Mouse (Mus musculus) liver, embryonic 13.5 days (tissue): Measurements from ENCODE around the gene Dock9. TPM values are rescaled to one million over a fixed set of nuclear protein-coding genes. Genes with fewer than 3 reads are reported as not detected.
A peak's percentile ranks its signal among the peaks of the same experiment; 100 is the strongest.

Experiments used
- ATAC-seq: fragments of 200-750 bp; cut with Nextera tagmentation; 2 replicates; pipeline ENCODE4 v1.8.0; 2017; ENCODE audit warnings: low read depth, mild to moderate bottlenecking, moderate number of reproducible peaks, moderate library complexity
- DNase-seq: peaks from one replicate; pipeline ENCODE4 v3.0.0; 2022
- H3K27ac ChIP-seq: fragments of 300-500 bp; sonication (generic); 2 replicates; pipeline ENCODE4 v1.5.1; 2015; ENCODE audit warnings: moderate library complexity, mild to moderate bottlenecking, inconsistent platforms
- H3K27me3 ChIP-seq: fragments of 300-500 bp; sonication (generic); 2 replicates; pipeline ENCODE4 v1.6.1; 2015; ENCODE audit warnings: mild to moderate bottlenecking, inconsistent platforms
- H3K36me3 ChIP-seq: fragments of 300-500 bp; sonication (generic); 2 replicates; pipeline ENCODE4 v1.6.1; 2015; ENCODE audit warnings: mild to moderate bottlenecking, inconsistent platforms
- H3K4me1 ChIP-seq: fragments of 300-500 bp; sonication (generic); replicated peaks from 2 replicates; pipeline ENCODE4 v1.6.1; 2015; ENCODE audit warnings: inconsistent platforms
- H3K4me2 ChIP-seq: fragments of 300-500 bp; sonication (generic); 2 replicates; pipeline ENCODE4 v1.6.1; 2015; ENCODE audit warnings: inconsistent platforms, mild to moderate bottlenecking, moderate library complexity
- H3K4me3 ChIP-seq: fragments of 300-500 bp; sonication (generic); replicated peaks from 2 replicates; pipeline ENCODE4 v1.5.1; 2015; ENCODE audit warnings: mild to moderate bottlenecking, inconsistent platforms
- H3K9ac ChIP-seq: fragments of 300-500 bp; sonication (generic); 2 replicates; pipeline ENCODE4 v1.6.1; 2015; ENCODE audit warnings: mild to moderate bottlenecking, inconsistent platforms
- H3K9me3 ChIP-seq: fragments of 300-500 bp; sonication (generic); replicated peaks from 2 replicates; pipeline ENCODE4 v1.6.1; 2016; ENCODE audit warnings: inconsistent platforms
- WGBS: fragments of 180-500 bp; shearing (Covaris S2); methylation state at CpG from one replicate; pipeline ENCODE4 v1.1.7; 2015; ENCODE audit not compliant: insufficient replicate concordance; 5-methylcytosine and 5-hydroxymethylcytosine counted together
- polyA plus RNA-seq: library from polyadenylated mRNA; unstranded; fragments of >200 nt; fragmentation: Nextera tagmentation; extraction: Ambion mirVana; gene quantifications from 2 replicates; pipeline ENCODE4 v1.2.1, GENCODE M21; 2015

Gene Dock9
- 0.99 and 1.2 TPM in 2 replicates for polyA plus RNA-seq

DNA sequence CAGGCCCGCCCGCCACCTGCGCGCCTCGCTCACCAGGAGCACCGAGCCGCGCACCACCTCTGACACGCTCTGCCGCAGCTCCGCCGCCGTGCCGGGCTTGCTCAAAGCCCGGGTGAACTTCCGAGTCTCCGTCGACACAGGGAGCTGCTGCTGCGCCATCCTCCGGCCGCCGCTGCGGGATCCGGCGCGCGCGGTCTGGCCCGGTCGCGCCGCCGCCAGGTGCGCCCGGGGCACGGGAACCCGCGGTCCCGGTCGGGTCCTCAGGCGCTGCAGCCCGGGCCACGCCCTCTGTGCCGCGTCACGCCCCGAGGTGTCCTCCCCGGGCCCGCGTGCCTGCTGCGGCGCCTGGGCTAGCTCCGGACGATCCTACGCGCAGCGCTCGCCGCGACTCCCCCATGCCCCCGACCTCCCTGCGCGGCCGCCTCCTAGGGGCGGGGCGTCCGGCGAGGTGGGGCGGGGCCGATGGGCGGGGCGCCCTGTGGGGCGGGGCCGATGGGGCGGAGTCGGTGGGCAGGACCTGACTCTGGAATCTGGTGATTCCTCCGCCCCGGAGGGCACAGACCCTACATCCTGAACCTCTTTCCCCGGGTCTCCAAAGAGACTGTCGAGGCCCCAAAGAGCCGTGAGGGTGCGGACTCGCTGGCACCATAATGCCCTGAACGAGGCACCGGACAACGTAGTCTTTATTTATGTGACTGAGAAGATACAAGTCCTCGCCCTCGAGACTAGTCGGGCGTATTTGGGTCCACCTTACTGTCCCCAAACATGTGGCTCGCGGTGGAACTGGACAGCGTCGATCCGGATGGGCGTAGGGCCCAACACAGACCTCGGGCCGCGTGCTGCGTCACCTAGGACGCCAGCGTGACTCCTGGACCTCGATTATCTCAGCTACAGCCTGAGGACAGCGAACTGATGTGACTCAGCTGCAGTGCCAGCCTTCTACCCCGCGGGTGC lies at the start of gene Dock9:
TSS of gene Dock9 (minus strand) at position 381 of the 954 bp plus-strand sequence.
- peak; percentile 84 for ATAC-seq
- 1% methylated on average over 104 of the region's 106 CpGs for WGBS
- peak within 1 kb of the TSS; percentile 85 for H3K27ac ChIP-seq
- H3K36me3 ChIP-seq = no peaks in the 10 kb centered on the region
- H3K27me3 ChIP-seq = peaks cover 21% of the 10 kb centered on the region
- peak within 1 kb of the TSS; percentile 71 for H3K9ac ChIP-seq
- H3K9me3 ChIP-seq = no peaks in the 10 kb centered on the region
- peak within 1 kb of the TSS; percentile 70 for H3K4me3 ChIP-seq
- H3K4me1 ChIP-seq = peaks cover 42% of the 10 kb centered on the region
- DNase-seq = peak; percentile 80
- H3K4me2 ChIP-seq = peak within 1 kb of the TSS; percentile 92

DNA sequence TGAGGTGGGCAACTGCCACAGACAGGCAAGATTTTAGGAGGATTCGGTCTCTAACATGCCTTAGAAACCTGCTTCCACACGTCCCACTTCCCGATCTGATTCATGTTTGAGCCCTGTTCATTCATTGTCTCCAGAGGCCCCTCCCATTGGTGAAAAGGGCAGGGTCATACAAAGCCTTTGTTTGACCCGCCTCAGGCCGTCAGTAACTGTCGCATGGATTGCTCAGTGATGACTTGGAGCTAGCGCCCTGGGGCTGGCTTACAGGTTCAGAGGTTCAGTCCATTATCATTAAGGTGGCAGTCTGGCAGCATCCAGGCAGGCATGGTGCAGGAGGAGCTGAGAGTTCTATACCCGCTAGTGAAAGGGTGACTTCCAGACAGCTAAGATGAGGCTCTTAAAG lies 46.8 kb upstream of the Dock9 start:
- WGBS = 62% methylated on average over 8 of the region's 8 CpGs

DNA sequence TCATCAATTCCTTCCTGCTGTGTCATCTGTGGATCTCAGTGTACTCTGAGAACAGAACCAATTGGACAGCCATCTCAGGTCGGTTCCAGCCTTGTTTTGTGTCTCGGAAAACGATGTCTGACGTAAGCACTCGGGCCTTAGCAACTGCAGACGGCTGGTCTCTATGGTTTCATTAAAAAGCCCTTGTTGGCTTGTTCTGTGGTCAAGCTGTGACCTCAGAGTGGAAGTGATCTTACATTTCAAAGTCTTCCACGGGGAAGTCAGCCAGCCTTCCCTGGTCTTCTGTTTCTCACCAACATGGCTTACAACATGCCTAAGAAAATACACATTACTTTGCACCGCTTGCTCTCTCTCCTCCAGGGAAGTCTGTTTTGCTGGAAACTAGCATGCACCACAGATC lies 42.6 kb upstream of the Dock9 start:
- no peak overlapping the region for H3K27ac ChIP-seq
- H3K4me2 ChIP-seq = no peak overlapping the region
- 61% methylated on average over 8 of the region's 8 CpGs for WGBS
- ATAC-seq (no peak), DNase-seq (no peak)
- H3K9ac ChIP-seq = no peak overlapping the region
- H3K36me3 ChIP-seq = no peaks in the 10 kb centered on the region
- peaks cover 6% of the 10 kb centered on the region; the same call in 1 of the 2 replicates for H3K9me3 ChIP-seq
- no peaks in the 10 kb centered on the region for H3K4me1 ChIP-seq
- no peaks in the 10 kb centered on the region for H3K27me3 ChIP-seq
- H3K4me3 ChIP-seq = no peak overlapping the region

More for the DNA sequence above, 46.8 kb upstream of the Dock9 start:
- no peaks in the 10 kb centered on the region for H3K4me1 ChIP-seq
- H3K4me3 ChIP-seq = no peak overlapping the region
- no peaks in the 10 kb centered on the region for H3K9me3 ChIP-seq
- no peak overlapping the region for H3K27ac ChIP-seq
- H3K27me3 ChIP-seq = no peaks in the 10 kb centered on the region
- no peak overlapping the region for H3K9ac ChIP-seq
- no peaks in the 10 kb centered on the region for H3K36me3 ChIP-seq
- no peak overlapping the region for H3K4me2 ChIP-seq
- DNase-seq = no peak
- ATAC-seq = no peak

DNA sequence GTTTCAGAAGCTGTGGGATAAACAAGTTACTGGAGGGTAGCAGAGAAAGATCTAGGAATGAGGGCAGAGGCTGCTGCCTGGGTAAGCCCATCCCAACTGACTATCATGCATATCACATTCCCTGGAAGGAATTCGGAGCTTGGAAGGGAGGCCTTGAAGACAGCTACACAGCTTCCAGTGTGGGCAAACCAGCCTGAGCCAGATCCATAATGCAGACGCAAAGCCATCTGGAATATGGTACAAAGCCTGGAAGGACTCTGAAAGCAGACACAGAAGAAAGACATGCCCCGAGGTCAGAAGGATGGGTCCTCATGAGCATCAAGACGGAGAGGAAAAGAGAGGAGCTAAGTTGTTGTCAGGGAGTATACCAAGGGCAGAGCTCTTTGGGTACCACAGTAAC lies 40.5 kb upstream of the Dock9 start:
- H3K27ac ChIP-seq = no peak overlapping the region
- no peak for DNase-seq
- peaks cover 6% of the 10 kb centered on the region; the same call in 1 of the 2 replicates for H3K9me3 ChIP-seq
- H3K27me3 ChIP-seq = no peaks in the 10 kb centered on the region
- H3K4me2 ChIP-seq = no peak overlapping the region
- H3K9ac ChIP-seq = no peak overlapping the region
- no peak overlapping the region for H3K4me3 ChIP-seq
- H3K4me1 ChIP-seq = no peaks in the 10 kb centered on the region
- H3K36me3 ChIP-seq = no peaks in the 10 kb centered on the region
- WGBS = 69% methylated on average over 4 of the region's 4 CpGs
- no peak for ATAC-seq

DNA sequence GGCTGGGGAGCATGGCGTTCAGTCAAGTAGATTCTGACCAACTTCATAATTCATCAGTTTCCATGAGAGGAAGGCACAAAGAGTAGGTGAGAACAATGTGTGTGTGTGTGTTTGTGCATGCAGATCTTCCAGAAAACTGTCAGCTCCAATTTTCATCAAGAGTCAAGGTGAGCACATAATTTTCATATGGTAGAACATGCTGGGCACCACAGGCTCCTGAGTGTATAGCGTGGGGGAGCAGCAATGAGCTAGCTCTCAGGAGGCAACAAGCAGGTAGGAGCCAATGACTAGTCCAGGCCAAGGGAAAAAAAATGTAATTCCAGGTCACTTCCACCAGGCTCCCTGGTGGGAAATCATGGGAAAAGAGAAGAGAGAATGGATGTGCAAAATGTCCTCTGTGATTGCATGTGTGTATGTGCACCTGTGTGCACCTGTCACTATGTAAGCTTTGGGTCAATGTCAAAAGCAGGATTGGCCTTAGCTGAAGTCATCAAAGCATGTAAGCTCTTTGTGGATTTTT lies 35.4 kb upstream of the Dock9 start:
- WGBS = 57% methylated on average over 2 of the region's 2 CpGs
- Histone ChIP-seq H3K4me2 (no peak overlapping the region), H3K9ac (no peak overlapping the region), H3K4me3 (no peak overlapping the region), H3K36me3 (no peaks in the 10 kb centered on the region), H3K27me3 (no peaks in the 10 kb centered on the region), H3K9me3 (no peaks in the 10 kb centered on the region), H3K4me1 (no peaks in the 10 kb centered on the region), H3K27ac (no peak overlapping the region)
- ATAC-seq = no peak
- no peak for DNase-seq

DNA sequence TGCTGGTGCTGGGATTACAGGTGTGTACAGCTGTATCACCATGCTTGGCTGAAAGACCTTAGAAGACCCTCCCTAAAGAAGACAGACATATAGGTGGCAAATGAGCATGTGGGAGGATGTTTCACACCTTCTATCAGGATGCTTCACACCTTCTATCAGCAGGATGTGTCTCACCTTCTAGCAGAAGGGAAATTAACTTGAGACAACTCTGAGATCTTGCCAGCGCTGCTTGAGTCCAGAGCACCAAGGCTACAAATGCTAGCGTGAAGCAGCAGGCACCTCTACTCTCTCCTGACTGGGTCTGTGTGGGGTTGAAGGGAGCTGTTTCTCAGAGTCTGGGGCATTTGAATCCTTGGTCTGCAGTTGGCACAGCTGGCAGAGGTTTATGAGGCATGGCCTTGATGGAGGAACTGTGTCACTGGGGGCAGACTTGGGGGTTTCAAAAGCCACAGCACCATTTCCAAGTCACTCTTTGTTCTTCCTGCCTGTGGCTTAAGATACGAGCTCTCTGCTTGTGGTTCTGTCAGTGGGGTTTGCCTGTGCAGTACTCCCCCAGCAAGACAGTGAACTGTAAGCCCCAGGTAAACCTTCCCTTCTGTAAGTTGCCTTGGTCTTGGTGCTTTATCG lies 32.3 kb upstream of the Dock9 start:
- no peak overlapping the region for H3K4me2 ChIP-seq
- DNase-seq (no peak), ATAC-seq (no peak)
- no peak overlapping the region for H3K4me3 ChIP-seq
- H3K36me3 ChIP-seq = no peaks in the 10 kb centered on the region
- 67% methylated on average over 4 of the region's 4 CpGs for WGBS
- H3K27me3 ChIP-seq = no peaks in the 10 kb centered on the region
- H3K27ac ChIP-seq = no peak overlapping the region
- no peak overlapping the region for H3K9ac ChIP-seq
- H3K4me1 ChIP-seq = no peaks in the 10 kb centered on the region
- no peaks in the 10 kb centered on the region for H3K9me3 ChIP-seq

DNA sequence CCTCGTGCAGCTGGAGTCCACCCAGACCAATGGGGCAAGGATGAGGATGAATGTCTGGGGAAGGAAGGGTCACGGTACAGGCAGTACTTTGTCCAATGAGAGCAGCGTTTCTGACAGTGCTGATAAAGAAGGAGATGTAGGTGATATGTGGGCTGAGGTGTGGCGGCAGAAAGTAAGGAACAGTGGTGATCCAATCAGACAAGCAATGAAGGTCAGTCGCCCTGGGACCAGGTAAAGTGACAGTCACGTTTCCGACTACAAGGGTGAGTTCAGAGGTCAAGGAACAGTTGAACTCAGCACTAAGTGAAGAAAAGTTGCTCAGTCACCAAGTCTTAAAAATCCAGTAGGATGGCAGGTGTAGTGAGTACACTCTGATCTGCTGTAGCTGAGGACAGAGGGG lies 29.5 kb upstream of the Dock9 start:
- Histone ChIP-seq H3K4me1 (peaks cover 5% of the 10 kb centered on the region), H3K9ac (no peak overlapping the region), H3K4me2 (no peak overlapping the region), H3K4me3 (no peak overlapping the region), H3K9me3 (no peaks in the 10 kb centered on the region), H3K36me3 (no peaks in the 10 kb centered on the region), H3K27me3 (no peaks in the 10 kb centered on the region), H3K27ac (no peak overlapping the region)
- ATAC-seq (no peak), DNase-seq (no peak)
- 66% methylated on average over 7 of the region's 7 CpGs for WGBS

DNA sequence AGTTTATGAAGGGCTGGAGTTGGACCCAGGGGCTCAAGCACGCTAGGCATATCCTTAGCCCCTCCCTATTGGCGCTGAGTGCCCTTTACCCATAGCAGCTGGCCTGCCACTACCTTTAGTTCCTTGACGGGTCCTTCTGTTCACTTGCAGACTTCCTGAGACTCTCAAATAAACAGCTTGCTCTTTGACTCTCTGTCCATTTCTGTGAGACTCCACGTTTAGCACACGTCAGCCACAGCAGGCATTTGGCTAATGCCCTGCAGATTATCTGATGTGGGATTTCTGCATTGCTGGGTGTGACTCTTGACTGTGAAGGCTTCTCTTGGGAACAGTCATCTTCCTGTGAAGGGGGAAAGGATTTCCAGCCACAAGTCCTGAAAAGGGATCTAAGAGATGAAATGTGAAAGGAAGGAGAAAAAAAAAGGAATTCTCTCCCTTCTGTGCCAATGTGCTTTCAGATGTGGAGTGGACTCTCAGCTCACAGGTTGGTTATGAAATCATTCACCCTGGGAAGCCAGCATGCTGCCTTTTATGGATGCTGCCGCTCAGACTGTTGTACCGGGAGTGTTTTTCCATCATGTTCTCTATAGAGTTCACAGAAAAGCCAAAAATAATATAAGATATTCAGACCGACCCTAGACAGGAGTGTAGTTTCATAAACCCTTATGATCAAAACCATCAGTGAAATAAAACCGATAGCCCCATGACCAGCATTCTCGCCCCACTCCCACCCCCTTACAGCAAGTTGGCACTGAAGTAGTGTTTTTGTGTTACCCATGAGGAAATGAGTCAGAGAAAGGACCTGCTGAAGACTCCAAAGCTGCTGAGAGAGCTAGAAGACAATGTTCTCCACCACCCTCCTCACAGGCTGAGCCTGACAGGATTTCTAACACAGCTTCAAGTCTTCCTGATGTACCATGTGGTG lies 28.1 kb upstream of the Dock9 start:
- ATAC-seq (no peak), DNase-seq (no peak)
- Histone ChIP-seq H3K27ac (no peak overlapping the region), H3K4me3 (no peak overlapping the region), H3K36me3 (no peaks in the 10 kb centered on the region), H3K27me3 (no peaks in the 10 kb centered on the region), H3K4me1 (peaks cover 5% of the 10 kb centered on the region), H3K9ac (no peak overlapping the region), H3K4me2 (no peak overlapping the region), H3K9me3 (no peaks in the 10 kb centered on the region)
- 54% methylated on average over 10 of the region's 10 CpGs for WGBS

DNA sequence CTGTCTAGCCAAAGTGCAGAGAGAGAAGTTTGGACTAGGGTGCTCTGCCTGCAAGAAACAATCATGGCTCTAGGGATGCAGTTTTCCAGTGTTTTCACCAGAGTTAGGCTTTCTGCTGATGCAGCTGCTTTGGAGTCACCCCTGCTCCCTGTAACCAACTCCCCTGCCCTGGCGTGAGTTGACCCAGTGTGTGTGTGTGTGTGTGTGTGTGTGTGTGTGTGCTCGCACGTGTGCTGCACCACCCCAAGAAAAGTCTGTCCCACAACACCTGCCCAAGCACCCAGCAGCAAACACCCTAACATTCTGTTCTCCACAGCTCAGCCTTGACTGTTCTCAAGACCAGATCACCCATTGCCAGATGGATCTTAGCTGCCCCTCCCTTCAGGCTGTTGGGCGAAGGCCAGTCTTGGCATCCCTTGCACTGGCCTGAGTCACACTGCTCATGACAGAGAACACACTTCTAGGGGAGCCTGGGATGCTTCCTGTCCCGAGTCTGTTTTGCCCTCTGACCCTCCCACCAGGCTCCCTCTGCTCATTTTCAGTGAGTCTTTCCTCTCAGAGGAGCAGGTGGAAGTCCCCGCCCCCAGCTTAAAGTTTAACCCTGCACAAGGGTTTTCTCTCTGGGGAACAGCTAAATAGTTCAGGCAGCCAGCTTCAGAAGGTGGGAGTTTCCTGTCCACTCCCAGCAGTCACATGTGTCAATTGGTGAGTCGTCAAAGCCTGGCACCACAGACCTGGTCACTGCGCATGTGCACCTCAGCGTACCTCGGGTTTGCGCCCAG lies 26.9 kb upstream of the Dock9 start:
- H3K9ac ChIP-seq = no peak overlapping the region
- no peak overlapping the region for H3K4me3 ChIP-seq
- H3K9me3 ChIP-seq = no peaks in the 10 kb centered on the region
- H3K36me3 ChIP-seq = no peaks in the 10 kb centered on the region
- no peak for DNase-seq
- WGBS = 61% methylated on average over 11 of the region's 11 CpGs
- H3K4me2 ChIP-seq = no peak overlapping the region
- no peak overlapping the region for H3K27ac ChIP-seq
- H3K27me3 ChIP-seq = no peaks in the 10 kb centered on the region
- peaks cover 5% of the 10 kb centered on the region for H3K4me1 ChIP-seq
- peak; percentile 67 for ATAC-seq

DNA sequence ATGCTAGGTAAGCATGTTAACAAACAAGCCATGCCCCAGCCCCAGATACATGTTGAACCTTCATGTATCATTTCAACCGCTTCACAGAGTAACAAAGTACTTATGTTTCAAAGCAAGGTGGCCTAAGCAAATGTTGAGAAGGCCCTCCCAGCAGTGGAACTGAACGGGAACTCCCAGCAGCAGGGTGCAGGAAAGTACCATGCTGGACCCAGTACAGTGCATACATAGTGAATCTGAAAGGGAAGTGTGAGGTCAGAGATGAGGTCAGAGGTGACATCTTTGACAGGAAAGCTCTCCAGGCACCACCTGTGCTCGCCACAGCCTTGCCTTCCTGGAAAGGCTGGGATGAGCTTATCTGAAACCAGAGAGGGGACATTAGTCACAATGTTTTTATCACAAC lies 25.4 kb upstream of the Dock9 start:
- H3K9ac ChIP-seq = no peak overlapping the region
- WGBS = 57% methylated on average over 3 of the region's 3 CpGs
- no peak overlapping the region for H3K27ac ChIP-seq
- DNase-seq = no peak
- no peak overlapping the region for H3K4me3 ChIP-seq
- H3K27me3 ChIP-seq = no peaks in the 10 kb centered on the region
- no peaks in the 10 kb centered on the region for H3K9me3 ChIP-seq
- no peak overlapping the region for H3K4me2 ChIP-seq
- no peak for ATAC-seq
- H3K4me1 ChIP-seq = peaks cover 5% of the 10 kb centered on the region
- no peaks in the 10 kb centered on the region for H3K36me3 ChIP-seq
